Mouse (Mus musculus) bone marrow macrophage, adult 2 months (primary cell): ENCODE data around the gene Stam2.

Source experiments
- CTCF ChIP-seq: IDR thresholded peaks from 2 replicates; pipeline ENCODE4 v1.5.1; 2012; ENCODE audit warnings: low read depth, mild to moderate bottlenecking, low read length, moderate library complexity
- POLR2A ChIP-seq: IDR thresholded peaks from 2 replicates; pipeline ENCODE4 v1.6.1; 2012; ENCODE audit warnings: mild to moderate bottlenecking, low read depth, low read length, borderline replicate concordance

DNA sequence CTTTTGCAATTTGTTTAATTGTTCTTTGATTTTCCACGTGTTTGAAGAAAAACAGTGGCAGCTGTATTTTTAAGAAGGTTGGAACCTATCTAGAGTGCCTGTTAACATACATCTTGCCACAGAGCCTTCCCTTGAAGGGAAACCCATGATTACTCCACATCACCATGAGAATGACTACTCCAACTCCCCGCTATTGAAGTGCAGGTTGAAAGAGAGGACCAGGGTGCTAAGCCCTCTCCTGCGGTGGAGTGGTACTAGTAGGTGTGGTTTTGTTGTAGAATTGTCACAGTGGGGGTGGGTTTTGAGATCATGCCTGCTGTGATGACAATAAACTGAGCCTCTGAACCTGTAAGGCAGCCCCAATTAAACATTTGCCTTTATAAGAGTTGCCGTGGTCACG, 41.7 kb downstream of the Stam2 start:
- TF ChIP-seq CTCF (no peak), POLR2A (no peak)
